Mouse (Mus musculus) stomach, postnatal 0 days (tissue): ENCODE data around the gene Arid5b.

Source experiments
- CTCF ChIP-seq: IDR thresholded peaks from 2 replicates; pipeline ENCODE4 v1.5.1; 2016; ENCODE audit warnings: antibody characterized with exemption, low read depth, mild to moderate bottlenecking, moderate library complexity
- EP300 ChIP-seq: optimal IDR thresholded peaks from 2 replicates; pipeline ENCODE3; 2016; ENCODE audit warnings: antibody characterized with exemption

DNA sequence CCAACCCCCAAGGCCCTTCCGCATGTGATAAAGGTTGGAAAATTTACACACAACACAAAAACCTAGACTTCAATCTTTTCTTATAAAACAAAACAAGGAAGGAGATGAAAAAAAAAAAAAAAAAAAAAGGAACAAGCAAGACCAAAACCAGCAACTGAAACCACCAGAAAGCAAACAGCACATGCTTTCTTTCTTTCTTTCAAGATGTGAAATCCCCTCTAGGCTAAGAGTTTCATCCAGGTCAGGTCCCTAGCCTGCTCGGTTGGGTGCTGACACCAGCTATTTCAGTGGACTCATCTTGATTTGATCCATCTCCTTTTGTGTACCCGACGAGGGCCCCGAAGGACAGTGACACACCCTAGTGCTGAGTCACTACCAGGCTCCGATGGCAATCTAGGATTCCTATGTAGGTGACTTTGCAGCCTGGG is 29.2 kb downstream of the Arid5b start:
- no peak for TF ChIP-seq EP300
- TF ChIP-seq CTCF, result no peak
